In the genomic region with DNA sequence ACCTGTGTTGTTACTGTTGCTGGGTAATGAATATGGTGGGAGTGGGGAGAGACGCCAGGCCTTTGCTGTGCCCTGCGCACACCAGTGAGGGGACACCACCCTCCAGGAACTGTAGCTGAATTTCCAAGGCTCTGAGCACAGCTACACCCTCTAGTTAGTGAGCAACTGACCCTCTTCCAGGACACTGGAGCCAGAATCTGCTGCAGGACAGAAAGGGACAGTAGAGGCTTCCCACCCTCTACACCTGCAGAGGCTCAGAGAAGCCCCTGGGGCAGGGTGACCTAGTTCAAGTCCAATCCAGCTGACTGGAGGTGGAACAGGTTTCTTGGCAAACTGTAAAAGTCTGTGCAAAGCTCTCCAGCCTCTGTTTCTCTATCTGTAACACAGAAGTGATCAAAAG, we compare ENCODE assay signal across 21 mouse cellular contexts. TPM values are rescaled to one million over a fixed set of nuclear protein-coding genes. Genes with fewer than 3 reads are reported as not detected.
DNase-seq lines count a peak whose midpoint lies in the region; ATAC-seq and TF ChIP-seq lines count a peak whose summit lies in the region.
"Had no signal": no experiment of that assay in that cellular context is flagged by ENCODE, and none has a peak within 500 bp of the region (broad histone marks: within the 10 kb centered on the region; RNA-seq: fewer than 3 reads in every experiment).

No protein-coding gene starts in this region.

- no peak overlapping the region for H3K4me3 ChIP-seq in kidney, embryonic 15.5 days (replicated peaks)
- H3K4me3 ChIP-seq in embryonic facial prominence, embryonic 10.5 days = no peak overlapping the region
- 0 out of 2 replicates have a peak overlapping the region, but pooled peaks have one; percentile 1 for H3K4me3 ChIP-seq in intestine, postnatal 0 days (ENCODE audit: low read depth, low read length)
- peak overlapping the region; percentile 57 for H3K4me3 ChIP-seq in small intestine, adult 2 months (ENCODE audit: low read depth, low read length)
- H3K4me3 ChIP-seq in forebrain, embryonic 11.5 days (ENCODE audit: low read depth, low read length) = no peak overlapping the region
- H3K4me3 ChIP-seq: heart, embryonic 13.5 days; neural tube, embryonic 12.5 days had no signal

- TF ChIP-seq CTCF in intestine, postnatal 0 days (IDR thresholded peaks at IDR 0.05; ENCODE audit: low read depth) = no peak
- no peak for TF ChIP-seq CTCF in small intestine, adult 2 months (IDR thresholded peaks at IDR 0.05; ENCODE audit: extremely low read depth, insufficient read length, insufficient replicate concordance, low read depth, low read length)

- no peak overlapping the region for H3K9ac ChIP-seq in kidney, embryonic 15.5 days
- H3K9ac ChIP-seq in intestine, postnatal 0 days (ENCODE audit: low read depth, low read length) = peak overlapping the region; percentile 22; the same call in 1 of the 2 replicates
- no peak overlapping the region for H3K9ac ChIP-seq in forebrain, embryonic 11.5 days (ENCODE audit: low read length)
- H3K9ac ChIP-seq: lung, embryonic 14.5 days; neural tube, embryonic 12.5 days had no signal

- H3K27ac ChIP-seq in kidney, embryonic 15.5 days = peak overlapping the region; percentile 66
- peak overlapping the region; percentile 35 for H3K27ac ChIP-seq in embryonic facial prominence, embryonic 10.5 days (replicated peaks)
- peak overlapping the region; percentile 86 for H3K27ac ChIP-seq in intestine, postnatal 0 days (ENCODE audit: low read depth, low read length)
- H3K27ac ChIP-seq in small intestine, adult 2 months (ENCODE audit: insufficient read depth, low read depth, low read length) = peak overlapping the region; percentile 95
- H3K27ac ChIP-seq in forebrain, embryonic 11.5 days (ENCODE audit: low read depth, low read length) = no peak overlapping the region
- H3K27ac ChIP-seq: heart, embryonic 13.5 days; neural tube, embryonic 12.5 days had no signal

- no peak for TF ChIP-seq POLR2A in small intestine, adult 2 months (IDR thresholded peaks at IDR 0.05; ENCODE audit: low read depth, low read length)

- no peaks in the 10 kb centered on the region for H3K36me3 ChIP-seq in kidney, embryonic 15.5 days
- no peaks in the 10 kb centered on the region for H3K36me3 ChIP-seq in embryonic facial prominence, embryonic 10.5 days (replicated peaks)
- peaks cover 22% of the 10 kb centered on the region for H3K36me3 ChIP-seq in intestine, postnatal 0 days (ENCODE audit: control insufficient read depth, insufficient read depth)
- peaks cover 35% of the 10 kb centered on the region for H3K36me3 ChIP-seq in small intestine, adult 2 months (ENCODE audit: control insufficient read depth, insufficient read depth, low read length)
- no peaks in the 10 kb centered on the region for H3K36me3 ChIP-seq in forebrain, embryonic 11.5 days (ENCODE audit: control insufficient read depth, insufficient read depth, low read length)
- H3K36me3 ChIP-seq: heart, embryonic 13.5 days; neural tube, embryonic 12.5 days had no signal

- H3K27me3 ChIP-seq in kidney, embryonic 15.5 days = peaks cover 2% of the 10 kb centered on the region; the same call in 1 of the 2 replicates
- H3K27me3 ChIP-seq in embryonic facial prominence, embryonic 10.5 days (replicated peaks; ENCODE audit: low read depth, poor library complexity, severe bottlenecking) = peaks cover 30% of the 10 kb centered on the region
- H3K27me3 ChIP-seq in intestine, postnatal 0 days (replicated peaks; ENCODE audit: control insufficient read depth, insufficient read depth, low read length) = no peaks in the 10 kb centered on the region
- no peaks in the 10 kb centered on the region for H3K27me3 ChIP-seq in small intestine, adult 2 months (ENCODE audit: control insufficient read depth, insufficient read depth, low read length)
- peaks cover 3% of the 10 kb centered on the region; the same call in 1 of the 2 replicates for H3K27me3 ChIP-seq in forebrain, embryonic 11.5 days (ENCODE audit: control insufficient read depth, insufficient read depth, low read length)
- H3K27me3 ChIP-seq: neural tube, embryonic 12.5 days had no signal

- 89% methylated on average over 2 of the region's 2 CpGs for WGBS in kidney, embryonic 15.5 days
- WGBS in embryonic facial prominence, embryonic 10.5 days = 91% methylated on average over 2 of the region's 2 CpGs
- 85% methylated on average over 2 of the region's 2 CpGs for WGBS in intestine, postnatal 0 days
- 98% methylated on average over 2 of the region's 2 CpGs for whole genome bisulfite sequencing in small intestine, adult 2 months
- 96% methylated on average over 2 of the region's 2 CpGs for WGBS in forebrain, embryonic 11.5 days

- no peaks in the 10 kb centered on the region for H3K9me3 ChIP-seq in kidney, embryonic 15.5 days (replicated peaks)
- H3K9me3 ChIP-seq in embryonic facial prominence, embryonic 10.5 days = no peaks in the 10 kb centered on the region
- no peaks in the 10 kb centered on the region for H3K9me3 ChIP-seq in intestine, postnatal 0 days (ENCODE audit: control insufficient read depth)
- no peaks in the 10 kb centered on the region for H3K9me3 ChIP-seq in forebrain, embryonic 11.5 days (ENCODE audit: control insufficient read depth, low read length)
- H3K9me3 ChIP-seq: heart, embryonic 13.5 days; neural tube, embryonic 12.5 days had no signal

- peaks cover 43% of the 10 kb centered on the region for H3K4me1 ChIP-seq in kidney, embryonic 15.5 days
- H3K4me1 ChIP-seq in embryonic facial prominence, embryonic 10.5 days = peaks cover 49% of the 10 kb centered on the region
- H3K4me1 ChIP-seq in intestine, postnatal 0 days (replicated peaks; ENCODE audit: control insufficient read depth, insufficient read depth, low read length) = peaks cover 25% of the 10 kb centered on the region
- peaks cover 47% of the 10 kb centered on the region for H3K4me1 ChIP-seq in small intestine, adult 2 months (ENCODE audit: control insufficient read depth, insufficient read depth, insufficient read length, low read length)
- H3K4me1 ChIP-seq in forebrain, embryonic 11.5 days (replicated peaks; ENCODE audit: control insufficient read depth, insufficient read depth, low read length) = no peaks in the 10 kb centered on the region; the same call in 1 of the 2 replicates

- ATAC-seq in kidney, embryonic 15.5 days (replicated peaks; ENCODE audit: low FRiP score) = no peak
- ATAC-seq in intestine, postnatal 0 days = no peak
- ATAC-seq in forebrain, embryonic 11.5 days (replicated peaks; ENCODE audit: low FRiP score) = no peak
- ATAC-seq: inflammation-experienced regulatory T-cells, adult 6 months had no signal

- H3K4me2 ChIP-seq in kidney, embryonic 15.5 days = no peak overlapping the region
- H3K4me2 ChIP-seq in intestine, postnatal 0 days (replicated peaks; ENCODE audit: low read depth) = peak overlapping the region; percentile 63
- no peak overlapping the region for H3K4me2 ChIP-seq in forebrain, embryonic 11.5 days (ENCODE audit: low read depth, low read length, severe bottlenecking)
- H3K4me2 ChIP-seq: heart, embryonic 13.5 days; neural tube, embryonic 12.5 days had no signal

- no peak for DNase-seq in kidney, adult 11 months
- DNase-seq in embryonic facial prominence, embryonic 10.5 days (ENCODE audit: low spot score) = no peak
- DNase-seq in forebrain, embryonic 11.5 days (ENCODE audit: low spot score) = no peak
- no peak for DNase-seq in heart, adult 8-10 months (ENCODE audit: low spot score)
- DNase-seq: adrenal gland, adult 8-10 months; cerebellum, adult 18-20 months; gastrocnemius, postnatal 36 days; kidney, postnatal 4 days; midbrain, embryonic 14.5 days; right cerebral cortex, postnatal 4 days; thymus, postnatal 36 days had no signal

RNA-seq across cellular contexts. Expression of a gene that starts 5.5 kb away (rescaled TPM):
- polyA plus RNA-seq in kidney, embryonic 15.5 days (2015; fragmentation: Nextera tagmentation; extraction: Ambion mirVana) = 2.0 and 3.5 TPM in 2 replicates
- 0.43 and 0.47 TPM in 2 replicates for polyA plus RNA-seq in embryonic facial prominence, embryonic 10.5 days (2016; fragmentation: Nextera tagmentation; extraction: Ambion mirVana)
- 17.7 and 19.6 TPM in 2 replicates for polyA plus RNA-seq in intestine, postnatal 0 days (2015; fragmentation: Nextera tagmentation; extraction: Ambion mirVana)
- 78.7 and 306 TPM in 2 replicates for polyA plus RNA-seq in small intestine, adult 2 months (2012; rRNA removed)
- 0.09 TPM in 1 of 2 replicates, not detected in the other for polyA plus RNA-seq in forebrain, embryonic 11.5 days (2014; fragmentation: Nextera tagmentation; extraction: Ambion mirVana)
- 1 to 10 TPM; 3.4 to 7.6 (median 5.8) TPM for total RNA-seq in heart, adult 8-10 months (2022)
- polyA plus RNA-seq: midbrain, embryonic 14.5 days had no signal

RNA-seq across cellular contexts. Expression of a gene that starts 7.1 kb away (rescaled TPM):
- polyA plus RNA-seq in kidney, embryonic 15.5 days (2015; fragmentation: Nextera tagmentation; extraction: Ambion mirVana) = 2.3 and 3.3 TPM in 2 replicates
- 8.8 and 9.4 TPM in 2 replicates for polyA plus RNA-seq in embryonic facial prominence, embryonic 10.5 days (2016; fragmentation: Nextera tagmentation; extraction: Ambion mirVana)
- polyA plus RNA-seq in intestine, postnatal 0 days (2015; fragmentation: Nextera tagmentation; extraction: Ambion mirVana) = 1.0 and 1.3 TPM in 2 replicates
- polyA plus RNA-seq in small intestine, adult 2 months (2012; rRNA removed) = 0.44 and 0.72 TPM in 2 replicates
- polyA plus RNA-seq in forebrain, embryonic 11.5 days (2014; fragmentation: Nextera tagmentation; extraction: Ambion mirVana) = 15.3 and 18.3 TPM in 2 replicates
- not detected for total RNA-seq in heart, adult 8-10 months (2022)
- total RNA-seq: hematopoietic stem cell, adult 5-6 weeks; MEL had no signal
- polyA plus RNA-seq: inflammation-experienced regulatory T-cells, adult 6 months; macrophage had no signal

RNA-seq across cellular contexts. Expression of a gene that starts 44.7 kb away (rescaled TPM):
- 11.7 and 12.8 TPM in 2 replicates for polyA plus RNA-seq in kidney, embryonic 15.5 days (2015; fragmentation: Nextera tagmentation; extraction: Ambion mirVana)
- 7.3 and 7.6 TPM in 2 replicates for polyA plus RNA-seq in embryonic facial prominence, embryonic 10.5 days (2016; fragmentation: Nextera tagmentation; extraction: Ambion mirVana)
- 29.0 and 29.4 TPM in 2 replicates for polyA plus RNA-seq in intestine, postnatal 0 days (2015; fragmentation: Nextera tagmentation; extraction: Ambion mirVana)
- 29.0 and 49.6 TPM in 2 replicates for polyA plus RNA-seq in small intestine, adult 2 months (2012; rRNA removed)
- polyA plus RNA-seq in forebrain, embryonic 11.5 days (2014; fragmentation: Nextera tagmentation; extraction: Ambion mirVana) = 12.0 and 13.5 TPM in 2 replicates
- 100 to 1,000 TPM; 102 to 129 (median 123) TPM for total RNA-seq in heart, adult 8-10 months (2022)

Comparison
In these comparisons a context has a peak if more than half of its experiments do, and no peak if none do; other contexts are left out.
1. H3K4me3 ChIP-seq: peak in intestine, postnatal 0 days (single experiment) and small intestine, adult 2 months (single experiment); none in kidney, embryonic 15.5 days (single experiment), embryonic facial prominence, embryonic 10.5 days (single experiment) and forebrain, embryonic 11.5 days (single experiment).